Mouse (Mus musculus): ENCODE data around the gene Htr6. TPM values are rescaled to one million over a fixed set of nuclear protein-coding genes. Genes with fewer than 3 reads are reported as not detected.

Gene Htr6
- total and polyA plus RNA-seq, 2 experiments from 2014 or later = 0.96 to 4.3 TPM

DNA sequence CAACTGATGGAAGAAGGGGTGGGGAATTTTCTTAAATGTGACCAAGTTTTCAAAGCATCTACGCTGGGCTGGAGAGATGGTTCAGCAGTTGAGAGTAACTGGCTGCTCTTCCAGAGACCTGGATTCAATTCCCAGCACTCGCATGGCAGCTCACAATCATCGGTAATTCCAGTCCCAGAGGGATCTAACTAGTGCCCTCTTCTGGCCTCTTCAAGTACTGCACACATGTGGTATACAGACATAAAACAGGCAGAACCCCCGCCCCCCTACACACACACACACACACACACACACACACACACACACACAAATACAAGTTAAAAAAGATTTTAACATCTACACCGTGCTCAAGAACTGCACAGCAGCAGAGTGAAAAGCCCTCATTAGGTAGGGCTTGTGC, 40.4 kb upstream of the Htr6 start:
- no peak overlapping the region for H3K27ac ChIP-seq
- WGBS = 87% methylated on average over 5 of the region's 5 CpGs
- no peak for ATAC-seq
- peaks cover 4% of the 10 kb centered on the region; the same call in 1 of the 2 replicates for H3K4me1 ChIP-seq (ENCODE audit: insufficient read depth, low read length)
- no peak overlapping the region for H3K9ac ChIP-seq (replicated peaks; ENCODE audit: low read length)
- DNase-seq (ENCODE audit: low spot score) = no peak
- H3K27me3 ChIP-seq (ENCODE audit: insufficient read depth, low read length) = no peaks in the 10 kb centered on the region
- no peak overlapping the region for H3K4me2 ChIP-seq (ENCODE audit: low read depth, low read length)
- peak; percentile 50 for TF ChIP-seq CTCF (IDR thresholded peaks at IDR 0.05; ENCODE audit: low read depth)
- H3K4me3 ChIP-seq (ENCODE audit: low read length) = no peak overlapping the region
- H3K9me3 ChIP-seq (ENCODE audit: low read length) = no peaks in the 10 kb centered on the region
- H3K36me3 ChIP-seq (ENCODE audit: insufficient read depth, low read length) = no peaks in the 10 kb centered on the region

- no peak overlapping the region for H3K27ac ChIP-seq
- no peaks in the 10 kb centered on the region for H3K36me3 ChIP-seq (ENCODE audit: insufficient read depth, low read length)
- 70% methylated on average over 3 of the region's 3 CpGs for WGBS
- ATAC-seq = no peak
- no peak overlapping the region for H3K4me3 ChIP-seq (ENCODE audit: low read length)
- no peak for TF ChIP-seq CTCF (IDR thresholded peaks at IDR 0.05; ENCODE audit: low read depth)
- H3K9ac ChIP-seq (replicated peaks; ENCODE audit: low read length) = no peak overlapping the region
- DNase-seq (ENCODE audit: low spot score) = no peak
- no peak overlapping the region for H3K4me2 ChIP-seq (ENCODE audit: low read depth, low read length)
- H3K27me3 ChIP-seq (ENCODE audit: insufficient read depth, low read length) = no peaks in the 10 kb centered on the region
- peaks cover 8% of the 10 kb centered on the region; the same call in 1 of the 2 replicates for H3K4me1 ChIP-seq (ENCODE audit: insufficient read depth, low read length)
- H3K9me3 ChIP-seq (ENCODE audit: low read length) = no peaks in the 10 kb centered on the region
These were observed 37.1 kb upstream of the Htr6 start for GRCm38 (mm10) chr4:139112482-139112881.

GRCm38 (mm10) chr4:139111421-139111820, 36.1 kb upstream of the Htr6 start:
- Histone ChIP-seq H3K4me3 (ENCODE audit: low read length) (no peak overlapping the region), H3K9ac (replicated peaks; ENCODE audit: low read length) (no peak overlapping the region), H3K4me1 (ENCODE audit: insufficient read depth, low read length) (peaks cover 8% of the 10 kb centered on the region; the same call in 1 of the 2 replicates), H3K4me2 (ENCODE audit: low read depth, low read length) (no peak overlapping the region), H3K36me3 (ENCODE audit: insufficient read depth, low read length) (no peaks in the 10 kb centered on the region), H3K9me3 (ENCODE audit: low read length) (no peaks in the 10 kb centered on the region), H3K27ac (0 out of 2 replicates have a peak overlapping the region, but pooled peaks have one; percentile 26), H3K27me3 (ENCODE audit: insufficient read depth, low read length) (no peaks in the 10 kb centered on the region)
- no peak for TF ChIP-seq CTCF (IDR thresholded peaks at IDR 0.05; ENCODE audit: low read depth)
- 47% methylated on average over 3 of the region's 3 CpGs for WGBS
- no peak for ATAC-seq
- DNase-seq (ENCODE audit: low spot score) = no peak

GRCm38 (mm10) chr4:139110858-139111257, 35.5 kb upstream of the Htr6 start:
- Histone ChIP-seq H3K4me1 (ENCODE audit: insufficient read depth, low read length) (peaks cover 8% of the 10 kb centered on the region; the same call in 1 of the 2 replicates), H3K27me3 (ENCODE audit: insufficient read depth, low read length) (no peaks in the 10 kb centered on the region), H3K9ac (replicated peaks; ENCODE audit: low read length) (no peak overlapping the region), H3K4me2 (ENCODE audit: low read depth, low read length) (no peak overlapping the region), H3K9me3 (ENCODE audit: low read length) (no peaks in the 10 kb centered on the region), H3K36me3 (ENCODE audit: insufficient read depth, low read length) (no peaks in the 10 kb centered on the region), H3K4me3 (ENCODE audit: low read length) (no peak overlapping the region), H3K27ac (peak overlapping the region; percentile 26; the same call in 1 of the 2 replicates)
- DNase-seq (ENCODE audit: low spot score) = no peak
- ATAC-seq = no peak
- 72% methylated on average over 3 of the region's 3 CpGs for WGBS
- no peak for TF ChIP-seq CTCF (IDR thresholded peaks at IDR 0.05; ENCODE audit: low read depth)

GRCm38 (mm10) chr4:139105453-139105852, 30.1 kb upstream of the Htr6 start:
- peaks cover 2% of the 10 kb centered on the region; the same call in 1 of the 2 replicates for H3K4me1 ChIP-seq (ENCODE audit: insufficient read depth, low read length)
- no peak overlapping the region for H3K27ac ChIP-seq
- ATAC-seq (no peak), DNase-seq (ENCODE audit: low spot score) (no peak)
- H3K4me2 ChIP-seq (ENCODE audit: low read depth, low read length) = no peak overlapping the region
- 94% methylated on average over 1 of the region's 1 CpGs for WGBS
- H3K9ac ChIP-seq (replicated peaks; ENCODE audit: low read length) = no peak overlapping the region
- no peak for TF ChIP-seq CTCF (IDR thresholded peaks at IDR 0.05; ENCODE audit: low read depth)
- H3K27me3 ChIP-seq (ENCODE audit: insufficient read depth, low read length) = no peaks in the 10 kb centered on the region
- H3K36me3 ChIP-seq (ENCODE audit: insufficient read depth, low read length) = peaks cover 14% of the 10 kb centered on the region
- no peak overlapping the region for H3K4me3 ChIP-seq (ENCODE audit: low read length)
- H3K9me3 ChIP-seq (ENCODE audit: low read length) = no peaks in the 10 kb centered on the region

- Histone ChIP-seq H3K4me3 (ENCODE audit: low read length) (no peak overlapping the region), H3K27ac (no peak overlapping the region), H3K9me3 (ENCODE audit: low read length) (no peaks in the 10 kb centered on the region), H3K36me3 (ENCODE audit: insufficient read depth, low read length) (peaks cover 14% of the 10 kb centered on the region), H3K4me2 (ENCODE audit: low read depth, low read length) (no peak overlapping the region), H3K4me1 (ENCODE audit: insufficient read depth, low read length) (no peaks in the 10 kb centered on the region), H3K9ac (replicated peaks; ENCODE audit: low read length) (no peak overlapping the region), H3K27me3 (ENCODE audit: insufficient read depth, low read length) (no peaks in the 10 kb centered on the region)
- DNase-seq (ENCODE audit: low spot score) = no peak
- 75% methylated on average over 6 of the region's 6 CpGs for WGBS
- no peak for ATAC-seq
- TF ChIP-seq CTCF (IDR thresholded peaks at IDR 0.05; ENCODE audit: low read depth) = no peak
These were observed 26.2 kb upstream of the Htr6 start for GRCm38 (mm10) chr4:139101546-139101945.

DNA sequence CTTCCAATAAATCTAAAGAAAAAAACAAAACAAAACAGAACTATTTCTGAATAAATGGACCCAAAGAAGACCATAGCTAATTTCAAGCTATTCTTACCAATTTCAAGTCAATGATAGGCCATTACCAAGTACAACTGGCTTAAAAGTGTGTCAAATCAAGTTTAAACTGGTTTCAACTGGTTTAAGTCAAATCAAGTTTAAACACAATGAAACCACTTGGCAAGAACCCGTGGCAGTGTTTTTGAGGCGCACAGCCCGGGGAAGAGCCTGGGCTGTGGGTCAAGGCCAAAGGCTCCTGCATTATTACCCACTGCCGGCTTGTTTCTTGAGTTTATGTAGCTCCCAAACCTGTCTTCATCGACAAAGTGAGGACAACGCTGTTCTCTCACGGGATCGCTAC, 25.0 kb upstream of the Htr6 start:
- 81% methylated on average over 8 of the region's 8 CpGs for WGBS
- no peak overlapping the region for H3K4me3 ChIP-seq (ENCODE audit: low read length)
- no peaks in the 10 kb centered on the region for H3K27me3 ChIP-seq (ENCODE audit: insufficient read depth, low read length)
- H3K4me1 ChIP-seq (ENCODE audit: insufficient read depth, low read length) = no peaks in the 10 kb centered on the region
- DNase-seq (ENCODE audit: low spot score) (no peak), ATAC-seq (no peak)
- TF ChIP-seq CTCF (IDR thresholded peaks at IDR 0.05; ENCODE audit: low read depth) = no peak
- H3K4me2 ChIP-seq (ENCODE audit: low read depth, low read length) = no peak overlapping the region
- H3K36me3 ChIP-seq (ENCODE audit: insufficient read depth, low read length) = peaks cover 14% of the 10 kb centered on the region
- no peak overlapping the region for H3K27ac ChIP-seq
- no peak overlapping the region for H3K9ac ChIP-seq (replicated peaks; ENCODE audit: low read length)
- H3K9me3 ChIP-seq (ENCODE audit: low read length) = no peaks in the 10 kb centered on the region
